Mouse (Mus musculus) CD4-positive, CD25-positive, alpha-beta regulatory T cell, adult 2 months (primary cell): ENCODE measurements around the gene Cdh9.

ENCODE experiments used
- DNase-seq: peaks from one replicate; pipeline ENCODE4 v3.0.0-alpha.2; 2012; ENCODE audit warnings: low read depth, low spot score

The Cdh9 gene

GRCm38 (mm10) chr15:16728470-16729011 is at the start of gene Cdh9:
TSS of gene Cdh9 (plus strand) at chr15:16728756.
- no peak for DNase-seq

GRCm38 (mm10) chr15:16679096-16679495 is 49.5 kb upstream of the Cdh9 start:
- DNase-seq = no peak

GRCm38 (mm10) chr15:16699821-16700220 is 28.7 kb upstream of the Cdh9 start:
- DNase-seq = no peak

- no peak for DNase-seq
Measured at GRCm38 (mm10) chr15:16702340-16702739, 26.2 kb upstream of the Cdh9 start.

- DNase-seq = no peak
Measured at GRCm38 (mm10) chr15:16739088-16739487, 10.5 kb downstream of the Cdh9 start.

GRCm38 (mm10) chr15:16746672-16747071 is 18.1 kb downstream of the Cdh9 start:
- DNase-seq = no peak

GRCm38 (mm10) chr15:16763252-16763651 is 34.7 kb downstream of the Cdh9 start:
- no peak for DNase-seq

- DNase-seq = no peak
Measured at GRCm38 (mm10) chr15:16784575-16784974, 56.0 kb downstream of the Cdh9 start.

GRCm38 (mm10) chr15:16792857-16793256 is 64.3 kb downstream of the Cdh9 start:
- DNase-seq = no peak

GRCm38 (mm10) chr15:16801302-16801701 is 72.7 kb downstream of the Cdh9 start:
- DNase-seq = no peak

- DNase-seq = no peak
Measured at GRCm38 (mm10) chr15:16810787-16811186, 82.2 kb downstream of the Cdh9 start.

GRCm38 (mm10) chr15:16814035-16814434 is 85.5 kb downstream of the Cdh9 start:
- no peak for DNase-seq

GRCm38 (mm10) chr15:16834761-16835160 is 106.2 kb downstream of the Cdh9 start:
- DNase-seq = no peak

GRCm38 (mm10) chr15:16882542-16882941 is 154.0 kb downstream of the Cdh9 start:
- DNase-seq = no peak

GRCm38 (mm10) chr15:16896674-16897073 is 168.1 kb downstream of the Cdh9 start:
- DNase-seq = no peak
